In genomic region chr19:5825901-5826730, GRCm38 (mm10) we compare ENCODE assay signal across 20 mouse cellular contexts. TPM values are rescaled to one million over a fixed set of nuclear protein-coding genes. Genes with fewer than 3 reads are reported as not detected.
DNase-seq lines count a peak whose midpoint lies in the region; ATAC-seq and TF ChIP-seq lines count a peak whose summit lies in the region.
"Had no signal": no experiment of that assay in that cellular context is flagged by ENCODE, and none has a peak within 500 bp of the region (broad histone marks: within the 10 kb centered on the region; RNA-seq: fewer than 3 reads in every experiment).

No protein-coding gene starts in this region.

- no peak overlapping the region for H3K9ac ChIP-seq in heart, embryonic 13.5 days
- no peak overlapping the region for H3K9ac ChIP-seq in lung, embryonic 14.5 days
- H3K9ac ChIP-seq in stomach, postnatal 0 days (ENCODE audit: low read length): no peak overlapping the region
- H3K9ac ChIP-seq: embryonic facial prominence, embryonic 13.5 days; hindbrain, embryonic 12.5 days; midbrain, embryonic 15.5 days had no signal

- TF ChIP-seq CTCF in lung, embryonic 14.5 days (IDR thresholded peaks at IDR 0.05; ENCODE audit: low read depth): no peak
- TF ChIP-seq CTCF in bone marrow macrophage, adult 2 months (IDR thresholded peaks at IDR 0.05; ENCODE audit: low read depth, low read length): no peak
- no peak for TF ChIP-seq CTCF in stomach, postnatal 0 days (IDR thresholded peaks at IDR 0.05; ENCODE audit: low read depth)

- DNase-seq in heart, postnatal 10 days: no peak
- no peak for DNase-seq in lung, embryonic 14.5 days
- DNase-seq in lung, postnatal 10 days: no peak
- no peak for DNase-seq in stomach, postnatal 0 days (ENCODE audit: low spot score)
- no peak for DNase-seq in left cerebral cortex, postnatal 4 days
- DNase-seq: adrenal gland, adult 8-10 months; cerebellum, postnatal 14 days; kidney, adult 18-20 months; kidney, postnatal 36 days; liver; lung, adult 18-20 months; right cerebral cortex, postnatal 14 days; spleen, adult 18-20 months had no signal

- intact Hi-C loops in heart, postnatal 10 days (cut with DNase I): loop anchor here (2.0 kb wide), 1 partner anchor 15 kb away; no protein-coding TSS in a partner anchor
- intact Hi-C loops in left cerebral cortex, postnatal 4 days (cut with DNase I): no loop called here

- TF ChIP-seq EP300 in stomach, postnatal 0 days (optimal IDR thresholded peaks at IDR 0.05): no peak

- no peak for TF ChIP-seq POLR2A in bone marrow macrophage, adult 2 months (IDR thresholded peaks at IDR 0.05; ENCODE audit: borderline replicate concordance, low read depth, low read length)

- no peaks in the 10 kb centered on the region for H3K27me3 ChIP-seq in heart, embryonic 13.5 days (replicated peaks)
- H3K27me3 ChIP-seq in lung, embryonic 14.5 days (ENCODE audit: insufficient read depth, low read length): no peaks in the 10 kb centered on the region
- H3K27me3 ChIP-seq in stomach, postnatal 0 days (ENCODE audit: control insufficient read depth, insufficient read depth, low read length): no peaks in the 10 kb centered on the region
- H3K27me3 ChIP-seq: embryonic facial prominence, embryonic 13.5 days; hindbrain, embryonic 12.5 days; midbrain, embryonic 15.5 days; Patski had no signal

- H3K36me3 ChIP-seq in heart, embryonic 13.5 days: no peaks in the 10 kb centered on the region
- no peaks in the 10 kb centered on the region for H3K36me3 ChIP-seq in lung, embryonic 14.5 days (ENCODE audit: insufficient read depth)
- no peaks in the 10 kb centered on the region; the same call in 1 of the 2 replicates for H3K36me3 ChIP-seq in stomach, postnatal 0 days (ENCODE audit: control insufficient read depth, insufficient read depth, low read length)
- H3K36me3 ChIP-seq: embryonic facial prominence, embryonic 13.5 days; hindbrain, embryonic 12.5 days; midbrain, embryonic 15.5 days had no signal

- peaks cover 68% of the 10 kb centered on the region for H3K4me1 ChIP-seq in heart, embryonic 13.5 days
- peaks cover 32% of the 10 kb centered on the region for H3K4me1 ChIP-seq in lung, embryonic 14.5 days (ENCODE audit: insufficient read depth)
- H3K4me1 ChIP-seq in bone marrow macrophage, adult 2 months (ENCODE audit: control insufficient read depth, insufficient read depth, low read length): peaks cover 23% of the 10 kb centered on the region
- H3K4me1 ChIP-seq in stomach, postnatal 0 days (replicated peaks; ENCODE audit: control insufficient read depth, insufficient read depth): peaks cover 4% of the 10 kb centered on the region; the same call in 1 of the 2 replicates

- ATAC-seq in heart, embryonic 13.5 days (ENCODE audit: extremely low read depth, insufficient number of reproducible peaks, low FRiP score, low TSS enrichment): no peak
- ATAC-seq in lung, embryonic 14.5 days (ENCODE audit: insufficient read depth): no peak
- no peak for ATAC-seq in stomach, postnatal 0 days (ENCODE audit: low FRiP score, low TSS enrichment)
- ATAC-seq: forebrain, embryonic 16.5 days; midbrain, embryonic 15.5 days; Patski had no signal

- no peak overlapping the region for H3K4me2 ChIP-seq in heart, embryonic 13.5 days
- no peak overlapping the region for H3K4me2 ChIP-seq in lung, embryonic 14.5 days
- no peak overlapping the region for H3K4me2 ChIP-seq in stomach, postnatal 0 days (replicated peaks; ENCODE audit: low read depth)
- H3K4me2 ChIP-seq: embryonic facial prominence, embryonic 13.5 days; hindbrain, embryonic 12.5 days; midbrain, embryonic 15.5 days had no signal

- peak overlapping the region; percentile 91; the same call in 1 of the 2 replicates for H3K27ac ChIP-seq in heart, embryonic 13.5 days (replicated peaks)
- peak overlapping the region; percentile 85; the same call in 1 of the 2 replicates for H3K27ac ChIP-seq in lung, embryonic 14.5 days (ENCODE audit: low read depth)
- peak overlapping the region; percentile 5; the same call in 1 of the 2 replicates for H3K27ac ChIP-seq in bone marrow macrophage, adult 2 months (ENCODE audit: insufficient read depth, low read depth, low read length)
- peak overlapping the region; percentile 24; the same call in 1 of the 2 replicates for H3K27ac ChIP-seq in stomach, postnatal 0 days (replicated peaks)
- H3K27ac ChIP-seq: hindbrain, embryonic 12.5 days; midbrain, embryonic 15.5 days had no signal

- WGBS in heart, embryonic 13.5 days: 89% methylated on average over 5 of the region's 5 CpGs
- WGBS in lung, embryonic 14.5 days: 82% methylated on average over 5 of the region's 5 CpGs
- WGBS in stomach, postnatal 0 days: 92% methylated on average over 5 of the region's 5 CpGs

- H3K9me3 ChIP-seq in heart, embryonic 13.5 days: no peaks in the 10 kb centered on the region
- no peaks in the 10 kb centered on the region for H3K9me3 ChIP-seq in lung, embryonic 14.5 days (ENCODE audit: low read depth, low read length)
- no peaks in the 10 kb centered on the region for H3K9me3 ChIP-seq in stomach, postnatal 0 days (ENCODE audit: control insufficient read depth, low read length)
- H3K9me3 ChIP-seq: embryonic facial prominence, embryonic 13.5 days; hindbrain, embryonic 12.5 days; midbrain, embryonic 15.5 days had no signal

- no peak overlapping the region for H3K4me3 ChIP-seq in heart, embryonic 13.5 days
- no peak overlapping the region for H3K4me3 ChIP-seq in lung, embryonic 14.5 days (ENCODE audit: low read depth, low read length)
- no peak overlapping the region for H3K4me3 ChIP-seq in bone marrow macrophage, adult 2 months (ENCODE audit: insufficient read depth, low read length)
- no peak overlapping the region for H3K4me3 ChIP-seq in stomach, postnatal 0 days (ENCODE audit: low read depth, low read length)
- H3K4me3 ChIP-seq: embryonic facial prominence, embryonic 13.5 days; hindbrain, embryonic 12.5 days; midbrain, embryonic 15.5 days had no signal

RNA-seq across cellular contexts. Expression of gene Frmd8, which starts 49.0 kb away (rescaled TPM):
- 27.4 and 29.0 TPM in 2 replicates for polyA plus RNA-seq in heart, embryonic 13.5 days (2015; fragmentation: Nextera tagmentation; extraction: Ambion mirVana)
- 10 to 100 TPM; 19.0 to 20.5 TPM for total RNA-seq in heart, postnatal 10 days (2021)
- polyA plus RNA-seq in lung, embryonic 14.5 days (2014; fragmentation: Nextera tagmentation; extraction: Ambion mirVana): 37.9 and 42.2 TPM in 2 replicates
- polyA plus RNA-seq in bone marrow macrophage, adult 2 months (2012; ENCODE audit: insufficient read depth, insufficient read length, missing spikeins): 24.6 and 25.2 TPM in 2 replicates
- polyA plus RNA-seq in stomach, postnatal 0 days (2015; fragmentation: Nextera tagmentation; extraction: Ambion mirVana): 13.8 and 18.8 TPM in 2 replicates
- 10 to 100 TPM; 12.1 to 13.4 TPM for total RNA-seq in left cerebral cortex, postnatal 4 days (2021)

RNA-seq across cellular contexts. Expression of gene Slc25a45, which starts 51.5 kb away (rescaled TPM):
- 3.7 and 4.2 TPM in 2 replicates for polyA plus RNA-seq in heart, embryonic 13.5 days (2015; fragmentation: Nextera tagmentation; extraction: Ambion mirVana)
- total RNA-seq in heart, postnatal 10 days (2021): 1 to 10 TPM; 4.6 to 5.9 TPM
- 2.4 TPM in 2 replicates for polyA plus RNA-seq in lung, embryonic 14.5 days (2014; fragmentation: Nextera tagmentation; extraction: Ambion mirVana)
- polyA plus RNA-seq in bone marrow macrophage, adult 2 months (2012; ENCODE audit: insufficient read depth, insufficient read length, missing spikeins): 74.2 and 78.0 TPM in 2 replicates
- 2.9 and 3.2 TPM in 2 replicates for polyA plus RNA-seq in stomach, postnatal 0 days (2015; fragmentation: Nextera tagmentation; extraction: Ambion mirVana)
- 1 to 10 TPM; 1.4 to 2.0 TPM for total RNA-seq in left cerebral cortex, postnatal 4 days (2021)

RNA-seq across cellular contexts. Expression of gene Scyl1, which starts 54.9 kb away (rescaled TPM):
- 55.8 and 59.6 TPM in 2 replicates for polyA plus RNA-seq in heart, embryonic 13.5 days (2015; fragmentation: Nextera tagmentation; extraction: Ambion mirVana)
- total RNA-seq in heart, postnatal 10 days (2021): 10 to 100 TPM; 63.4 to 65.7 TPM
- 74.8 and 84.5 TPM in 2 replicates for polyA plus RNA-seq in lung, embryonic 14.5 days (2014; fragmentation: Nextera tagmentation; extraction: Ambion mirVana)
- 46.7 and 48.3 TPM in 2 replicates for polyA plus RNA-seq in bone marrow macrophage, adult 2 months (2012; ENCODE audit: insufficient read depth, insufficient read length, missing spikeins)
- 38.1 and 40.9 TPM in 2 replicates for polyA plus RNA-seq in stomach, postnatal 0 days (2015; fragmentation: Nextera tagmentation; extraction: Ambion mirVana)
- 10 to 100 TPM; 81.7 to 81.8 TPM for total RNA-seq in left cerebral cortex, postnatal 4 days (2021)

Comparison
In these comparisons a context has a peak if more than half of its experiments do, and no peak if none do; other contexts are left out.
1. H3K27ac ChIP-seq: peak in every context shown above with its lines; median percentile 91 in heart, embryonic 13.5 days; 85 in lung, embryonic 14.5 days; 24 in stomach, postnatal 0 days; 5 in bone marrow macrophage, adult 2 months.
2. RNA of gene Slc25a45, which starts 51.5 kb away (polyA plus RNA-seq): 74.2 to 78.0 TPM in bone marrow macrophage, adult 2 months; 3.7 to 4.2 TPM in heart, embryonic 13.5 days, 2.9 to 3.2 TPM in stomach, postnatal 0 days and 2.4 TPM in lung, embryonic 14.5 days; every median in the first group is over 10 times any median in the second.